Mouse (Mus musculus): ENCODE results near the gene Spindoc. TPM values are rescaled to one million over a fixed set of nuclear protein-coding genes. Genes with fewer than 3 reads are reported as not detected.
"Not testable (repeated sequence)": the region's sequence is repeated elsewhere in the genome, so short reads cannot be mapped to it uniquely, and the experiment has no call there.

The Spindoc gene
- polyA plus RNA-seq, 1 experiment from 2014 or later = 19.2 TPM

DNA sequence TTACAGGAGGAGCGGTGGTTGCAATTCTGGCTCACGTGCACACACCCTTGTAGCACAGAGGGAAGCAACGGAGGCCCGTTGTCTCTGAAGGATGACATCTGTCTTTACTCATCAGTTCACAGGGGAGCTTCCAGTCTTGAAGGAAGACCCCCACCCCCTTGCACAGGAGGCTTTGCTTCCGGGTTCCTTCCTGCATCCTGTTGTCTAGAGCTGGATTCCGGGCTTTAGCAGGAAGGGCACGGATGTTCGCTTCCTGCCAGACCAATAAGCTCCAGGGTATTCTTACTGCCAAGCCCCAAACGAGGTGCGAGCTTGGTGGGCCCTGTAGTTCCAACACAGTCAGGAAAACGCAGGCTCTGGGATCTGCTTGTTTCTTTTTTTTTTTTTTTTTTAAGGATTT is 17.8 kb upstream of the Spindoc start:
- no peaks in the 10 kb centered on the region for H3K36me3 ChIP-seq (ENCODE audit: insufficient read depth, low read length)
- no peaks in the 10 kb centered on the region for H3K9me3 ChIP-seq (replicated peaks; ENCODE audit: low read length)
- DNase-seq (ENCODE audit: low spot score) = no peak
- no peaks in the 10 kb centered on the region for H3K4me1 ChIP-seq (replicated peaks; ENCODE audit: insufficient read depth, low read length)
- H3K4me2 ChIP-seq (ENCODE audit: low read length) = no peak overlapping the region
- ATAC-seq (replicated peaks; ENCODE audit: low FRiP score, low read depth) = no peak
- no peaks in the 10 kb centered on the region for H3K27me3 ChIP-seq (ENCODE audit: insufficient read depth, low read length)
- peak overlapping the region; percentile 51; the same call in 1 of the 2 replicates for H3K27ac ChIP-seq
- H3K4me3 ChIP-seq (replicated peaks; ENCODE audit: low read depth, low read length) = no peak overlapping the region
- 73% methylated on average over 11 of the region's 11 CpGs for WGBS
- no peak overlapping the region for H3K9ac ChIP-seq (ENCODE audit: low read depth, low read length)
- no peak for TF ChIP-seq CTCF (IDR thresholded peaks at IDR 0.05; ENCODE audit: low read depth)

DNA sequence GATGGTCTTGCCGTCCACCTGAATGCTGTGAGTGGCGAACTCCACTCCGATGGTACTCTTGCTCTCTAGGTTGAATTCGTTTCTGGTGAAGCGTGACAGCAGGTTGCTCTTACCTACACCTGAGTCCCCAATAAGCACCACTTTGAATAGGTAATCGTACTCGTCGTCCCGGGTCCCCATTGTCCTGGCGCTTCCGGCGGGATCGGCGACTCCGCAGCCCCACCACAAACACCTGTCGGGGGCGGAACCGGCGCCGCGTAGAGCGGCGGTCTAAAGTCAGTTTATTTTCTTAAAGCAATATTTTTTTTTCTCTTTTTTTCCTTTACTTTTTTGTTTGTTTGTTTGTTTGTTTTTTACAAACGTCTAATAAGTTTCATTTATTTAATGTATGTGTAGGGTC is 16.1 kb upstream of the Spindoc start:
- H3K27ac ChIP-seq; DNase-seq (ENCODE audit: low spot score); H3K9me3 ChIP-seq (replicated peaks; ENCODE audit: low read length); H3K27me3 ChIP-seq (ENCODE audit: insufficient read depth, low read length); H3K4me1 ChIP-seq (replicated peaks; ENCODE audit: insufficient read depth, low read length); H3K4me2 ChIP-seq (ENCODE audit: low read length); ATAC-seq (replicated peaks; ENCODE audit: low FRiP score, low read depth); H3K9ac ChIP-seq (ENCODE audit: low read depth, low read length); H3K36me3 ChIP-seq (ENCODE audit: insufficient read depth, low read length); H3K4me3 ChIP-seq (replicated peaks; ENCODE audit: low read depth, low read length): not testable (repeated sequence)
- 43% methylated on average over 24 of the region's 24 CpGs for WGBS

DNA sequence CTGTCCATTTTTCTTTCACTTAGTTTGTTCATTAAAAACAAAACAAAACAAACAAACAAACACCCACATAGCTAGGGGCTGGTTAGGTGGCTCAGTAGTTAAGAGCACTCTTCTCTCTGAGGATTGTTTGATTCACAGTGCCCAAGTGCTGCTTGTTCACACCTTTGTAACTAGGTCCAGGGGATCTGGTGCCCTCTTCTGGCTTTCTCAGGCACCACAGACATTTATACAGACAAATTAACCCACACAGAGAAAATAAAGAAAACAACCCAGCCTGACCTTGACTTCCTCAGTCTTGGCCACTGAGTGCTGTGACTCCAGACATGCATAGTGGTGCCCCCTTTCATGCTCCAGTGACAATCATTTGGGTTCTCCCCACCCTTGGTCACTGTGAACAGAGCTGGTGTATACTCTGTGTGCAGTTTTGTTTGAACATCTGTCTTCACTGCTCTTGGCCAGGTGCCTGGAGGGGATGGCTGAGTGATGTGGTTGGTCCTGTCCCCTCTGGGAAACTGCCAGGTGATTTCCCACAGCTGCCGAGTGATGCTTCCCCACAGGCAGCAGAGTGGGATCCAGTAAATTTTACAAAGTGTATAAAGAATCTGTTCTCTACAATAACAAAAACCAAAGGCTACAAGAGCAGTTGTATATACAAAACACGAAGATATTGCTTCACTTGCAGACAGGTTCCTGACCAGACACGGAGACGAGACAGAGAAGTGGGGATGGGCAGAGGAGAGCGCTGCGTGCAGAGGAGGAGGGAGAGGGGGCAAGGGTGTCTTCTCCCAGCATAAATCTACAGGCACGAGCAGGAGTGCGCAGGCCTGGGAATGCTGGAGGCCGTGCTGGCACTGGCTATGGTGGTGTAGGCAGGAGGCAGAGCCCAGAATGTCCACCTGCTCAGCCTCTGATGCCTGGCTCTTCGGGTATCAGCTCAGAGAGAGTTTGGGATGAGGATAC is 14.4 kb upstream of the Spindoc start:
- WGBS = 30% methylated on average over 8 of the region's 10 CpGs
- not testable (repeated sequence) for H3K4me1 ChIP-seq (replicated peaks; ENCODE audit: insufficient read depth, low read length); DNase-seq (ENCODE audit: low spot score); H3K4me3 ChIP-seq (replicated peaks; ENCODE audit: low read depth, low read length); H3K9me3 ChIP-seq (replicated peaks; ENCODE audit: low read length); H3K36me3 ChIP-seq (ENCODE audit: insufficient read depth, low read length); ATAC-seq (replicated peaks; ENCODE audit: low FRiP score, low read depth); H3K9ac ChIP-seq (ENCODE audit: low read depth, low read length); H3K4me2 ChIP-seq (ENCODE audit: low read length); H3K27me3 ChIP-seq (ENCODE audit: insufficient read depth, low read length); H3K27ac ChIP-seq
- TF ChIP-seq CTCF (IDR thresholded peaks at IDR 0.05; ENCODE audit: low read depth) = peak; percentile 58

DNA sequence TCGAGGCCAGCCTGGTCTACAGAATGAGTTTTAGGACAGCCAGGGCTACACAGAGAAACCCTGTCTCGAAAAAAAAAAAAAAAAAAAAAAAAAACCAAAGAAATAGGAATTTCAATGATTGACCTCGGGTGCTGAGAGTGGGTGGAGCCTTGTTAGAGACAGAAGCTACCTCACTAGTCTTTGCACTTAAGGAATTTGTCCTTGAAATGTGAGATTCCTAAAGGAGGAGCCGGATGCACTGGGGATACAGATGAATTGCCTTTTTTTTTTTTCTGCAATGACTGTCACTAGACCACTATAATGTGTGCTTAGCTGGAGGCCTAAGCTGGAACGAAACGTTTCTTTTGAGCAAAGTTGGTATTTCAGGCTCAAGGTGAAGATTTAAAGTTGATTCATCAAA is 5.7 kb upstream of the Spindoc start:
- Histone ChIP-seq H3K36me3 (ENCODE audit: insufficient read depth, low read length) (no peaks in the 10 kb centered on the region), H3K4me1 (replicated peaks; ENCODE audit: insufficient read depth, low read length) (no peaks in the 10 kb centered on the region), H3K27me3 (ENCODE audit: insufficient read depth, low read length) (no peaks in the 10 kb centered on the region), H3K27ac (no peak overlapping the region), H3K4me2 (ENCODE audit: low read length) (no peak overlapping the region), H3K9me3 (replicated peaks; ENCODE audit: low read length) (0 out of 2 replicates have a peak, but pooled peaks cover 6% of the 10 kb centered on the region), H3K4me3 (replicated peaks; ENCODE audit: low read depth, low read length) (no peak overlapping the region), H3K9ac (ENCODE audit: low read depth, low read length) (no peak overlapping the region)
- WGBS = 70% methylated on average over 6 of the region's 6 CpGs
- DNase-seq (ENCODE audit: low spot score) = no peak
- TF ChIP-seq CTCF (IDR thresholded peaks at IDR 0.05; ENCODE audit: low read depth) = no peak
- ATAC-seq (replicated peaks; ENCODE audit: low FRiP score, low read depth) = no peak

DNA sequence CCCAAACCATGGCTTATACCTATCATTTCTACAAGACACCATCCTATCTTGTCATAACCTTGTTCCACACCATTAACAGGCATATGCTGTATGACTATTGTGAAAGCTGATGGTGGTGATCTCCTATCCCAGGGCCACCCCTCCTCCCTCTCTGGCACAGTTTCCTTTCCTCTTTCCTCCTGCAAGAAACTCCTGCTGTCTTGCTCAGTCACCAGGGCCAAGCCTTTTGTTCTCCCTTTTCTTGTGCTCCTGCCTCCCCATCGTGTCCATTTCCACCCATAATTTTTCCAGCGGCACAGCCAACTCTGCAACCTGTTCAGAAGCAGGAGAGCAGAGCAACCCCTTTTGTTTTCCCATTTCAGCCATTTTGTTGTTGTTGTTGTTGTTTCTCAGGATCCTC is 3.2 kb upstream of the Spindoc start:
- Histone ChIP-seq H3K36me3 (ENCODE audit: insufficient read depth, low read length) (no peaks in the 10 kb centered on the region), H3K4me3 (replicated peaks; ENCODE audit: low read depth, low read length) (no peak overlapping the region), H3K9ac (ENCODE audit: low read depth, low read length) (no peak overlapping the region), H3K9me3 (replicated peaks; ENCODE audit: low read length) (0 out of 2 replicates have a peak, but pooled peaks cover 4% of the 10 kb centered on the region), H3K27ac (no peak overlapping the region), H3K4me1 (replicated peaks; ENCODE audit: insufficient read depth, low read length) (peaks cover 8% of the 10 kb centered on the region), H3K27me3 (ENCODE audit: insufficient read depth, low read length) (no peaks in the 10 kb centered on the region), H3K4me2 (ENCODE audit: low read length) (no peak overlapping the region)
- DNase-seq (ENCODE audit: low spot score) = no peak
- 70% methylated on average over 2 of the region's 2 CpGs for WGBS
- TF ChIP-seq CTCF (IDR thresholded peaks at IDR 0.05; ENCODE audit: low read depth) = no peak
- no peak for ATAC-seq (replicated peaks; ENCODE audit: low FRiP score, low read depth)

DNA sequence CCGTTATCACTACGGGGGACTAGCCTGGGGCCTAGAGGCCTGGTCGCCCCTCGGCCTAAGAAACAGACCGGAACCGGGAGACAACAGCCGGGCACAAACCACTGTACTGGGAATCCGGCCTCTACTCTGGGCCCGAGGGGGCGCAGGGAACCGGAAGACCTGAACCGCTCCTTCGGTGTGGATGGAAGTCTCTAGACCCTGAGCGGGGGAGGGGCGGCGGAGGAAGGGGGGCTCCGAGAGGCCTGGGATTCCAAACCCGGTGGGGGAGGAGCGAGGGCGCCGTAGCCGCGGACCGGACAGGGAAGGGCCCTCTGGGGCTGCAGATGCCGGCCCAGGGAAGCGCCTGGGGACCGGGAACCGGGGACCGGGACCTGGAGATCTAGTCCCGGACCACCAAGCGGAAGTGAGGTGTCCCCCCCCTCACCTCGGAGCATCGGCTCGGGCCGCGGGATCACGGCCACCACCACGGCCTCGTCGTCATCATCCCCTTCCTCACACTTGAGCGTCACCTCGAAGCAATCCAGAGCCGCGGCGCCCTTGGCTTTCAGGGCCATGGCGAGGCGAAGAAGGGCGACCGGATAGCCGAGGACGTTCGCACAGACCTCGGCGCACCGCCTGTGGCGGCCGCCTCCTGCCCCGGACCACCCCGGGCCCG is 419 bp downstream of the Spindoc start:
- no peaks in the 10 kb centered on the region for H3K27me3 ChIP-seq (ENCODE audit: insufficient read depth, low read length)
- peak overlapping the region; percentile 68 for H3K4me2 ChIP-seq (ENCODE audit: low read length)
- peak; percentile 58 for ATAC-seq (replicated peaks; ENCODE audit: low FRiP score, low read depth)
- H3K4me1 ChIP-seq (replicated peaks; ENCODE audit: insufficient read depth, low read length) = peaks cover 9% of the 10 kb centered on the region
- under 1% methylated on average over 43 of the region's 60 CpGs for WGBS
- H3K36me3 ChIP-seq (ENCODE audit: insufficient read depth, low read length) = no peaks in the 10 kb centered on the region
- peak; percentile 86 for DNase-seq (ENCODE audit: low spot score)
- H3K9ac ChIP-seq (ENCODE audit: low read depth, low read length) = peak overlapping the region; percentile 94
- peak overlapping the region; percentile 98 for H3K4me3 ChIP-seq (replicated peaks; ENCODE audit: low read depth, low read length)
- TF ChIP-seq CTCF (IDR thresholded peaks at IDR 0.05; ENCODE audit: low read depth) = peak; percentile 31; the same call in 1 of the 2 replicates
- H3K27ac ChIP-seq = peak overlapping the region; percentile 93
- no peaks in the 10 kb centered on the region for H3K9me3 ChIP-seq (replicated peaks; ENCODE audit: low read length)
